Mouse (Mus musculus) MEL-GATA-1-ER (cell line): Measurements from ENCODE around the gene Eme1.
"Not testable (repeated sequence)": the region's sequence is repeated elsewhere in the genome, so short reads cannot be mapped to it uniquely, and the experiment has no call there.

ENCODE experiments used
- DNase-seq: peaks from one replicate; pipeline ENCODE4 v3.0.0-alpha.2; 2012; ENCODE audit warnings: low read depth; ENCODE audit errors: extremely low read depth

The Eme1 gene

GRCm38 (mm10) chr11:94653663-94654436, at the start of gene Eme1, which contains the start of gene Mrpl27:
TSS of gene Eme1 (minus strand) at chr11:94653964.
TSS of gene Mrpl27 (plus strand) at chr11:94653767.
- DNase-seq: peak; percentile 71

- no peak for DNase-seq
Observed at GRCm38 (mm10) chr11:94702216-94702610, 48.4 kb upstream of the Eme1 start.

- no peak for DNase-seq
Observed at GRCm38 (mm10) chr11:94701401-94702215, 47.8 kb upstream of the Eme1 start.

- no peak for DNase-seq
Observed at GRCm38 (mm10) chr11:94699399-94699798, 45.6 kb upstream of the Eme1 start.

GRCm38 (mm10) chr11:94697703-94698464, 44.1 kb upstream of the Eme1 start:
- DNase-seq: no peak

GRCm38 (mm10) chr11:94697140-94697539, 43.4 kb upstream of the Eme1 start:
- no peak for DNase-seq

GRCm38 (mm10) chr11:94695508-94695907, 41.7 kb upstream of the Eme1 start:
- DNase-seq: no peak

- not testable (repeated sequence) for DNase-seq
Observed at GRCm38 (mm10) chr11:94692502-94692901, 38.7 kb upstream of the Eme1 start.

GRCm38 (mm10) chr11:94687178-94687577, 33.4 kb upstream of the Eme1 start:
- no peak for DNase-seq

- no peak for DNase-seq
Observed at GRCm38 (mm10) chr11:94682427-94682826, 28.7 kb upstream of the Eme1 start.

GRCm38 (mm10) chr11:94681640-94682039, 27.9 kb upstream of the Eme1 start:
- no peak for DNase-seq

GRCm38 (mm10) chr11:94680639-94681038, 26.9 kb upstream of the Eme1 start:
- no peak for DNase-seq

- DNase-seq: no peak
Observed at GRCm38 (mm10) chr11:94677607-94678145, 23.9 kb upstream of the Eme1 start.

GRCm38 (mm10) chr11:94676754-94677606, 23.2 kb upstream of the Eme1 start, which contains the start of gene Xylt2:
TSS of gene Xylt2 (minus strand) at chr11:94677515.
- DNase-seq: peak; percentile 37

- no peak for DNase-seq
Observed at GRCm38 (mm10) chr11:94676308-94676707, 22.5 kb upstream of the Eme1 start.

GRCm38 (mm10) chr11:94675446-94675845, 21.7 kb upstream of the Eme1 start:
- DNase-seq: no peak

- no peak for DNase-seq
Observed at GRCm38 (mm10) chr11:94674984-94675383, 21.2 kb upstream of the Eme1 start.

- no peak for DNase-seq
Observed at GRCm38 (mm10) chr11:94665281-94665680, 11.5 kb upstream of the Eme1 start.

- no peak for DNase-seq
Observed at GRCm38 (mm10) chr11:94661344-94661743, 7.6 kb upstream of the Eme1 start.

GRCm38 (mm10) chr11:94652973-94653372, 791 bp downstream of the Eme1 start:
- no peak for DNase-seq
